Mouse (Mus musculus): ENCODE data around the gene Acot12. TPM values are rescaled to one million over a fixed set of nuclear protein-coding genes. Genes with fewer than 3 reads are reported as not detected.
"Not testable (repeated sequence)": the region's sequence is repeated elsewhere in the genome, so short reads cannot be mapped to it uniquely, and the experiment has no call there.

Acot12 gene
- polyA plus RNA-seq, 1 experiment from 2014 or later: 0.18 TPM

- Histone ChIP-seq H3K9me3 (ENCODE audit: control insufficient read depth, low read length) (no peaks in the 10 kb centered on the region), H3K4me3 (ENCODE audit: low read depth, low read length) (no peak overlapping the region), H3K4me2 (replicated peaks; ENCODE audit: low read depth) (no peak overlapping the region), H3K9ac (ENCODE audit: low read length) (no peak overlapping the region), H3K27ac (replicated peaks) (no peak overlapping the region), H3K27me3 (ENCODE audit: control insufficient read depth, insufficient read depth, low read length) (no peaks in the 10 kb centered on the region), H3K36me3 (ENCODE audit: control insufficient read depth, insufficient read depth, low read length) (no peaks in the 10 kb centered on the region), H3K4me1 (replicated peaks; ENCODE audit: control insufficient read depth, insufficient read depth) (no peaks in the 10 kb centered on the region)
- ATAC-seq (ENCODE audit: low FRiP score, low TSS enrichment): no peak
- no peak for DNase-seq (ENCODE audit: low spot score)
- TF ChIP-seq CTCF (IDR thresholded peaks at IDR 0.05; ENCODE audit: low read depth) (no peak), EP300 (optimal IDR thresholded peaks at IDR 0.05) (no peak)
- 91% methylated on average over 6 of the region's 6 CpGs for WGBS
These were observed 20.5 kb downstream of the Acot12 start for GRCm38 (mm10) chr13:91761654-91762445.

- H3K27ac ChIP-seq (replicated peaks); DNase-seq (ENCODE audit: low spot score); H3K4me1 ChIP-seq (replicated peaks; ENCODE audit: control insufficient read depth, insufficient read depth); H3K27me3 ChIP-seq (ENCODE audit: control insufficient read depth, insufficient read depth, low read length); H3K4me2 ChIP-seq (replicated peaks; ENCODE audit: low read depth); H3K9me3 ChIP-seq (ENCODE audit: control insufficient read depth, low read length); H3K4me3 ChIP-seq (ENCODE audit: low read depth, low read length); ATAC-seq (ENCODE audit: low FRiP score, low TSS enrichment); H3K36me3 ChIP-seq (ENCODE audit: control insufficient read depth, insufficient read depth, low read length); H3K9ac ChIP-seq (ENCODE audit: low read length): not testable (repeated sequence)
- WGBS: 96% methylated on average over 3 of the region's 3 CpGs
These were observed 22.3 kb downstream of the Acot12 start for GRCm38 (mm10) chr13:91763654-91764053.

- no peaks in the 10 kb centered on the region for H3K9me3 ChIP-seq (ENCODE audit: control insufficient read depth, low read length)
- no peak overlapping the region for H3K9ac ChIP-seq (ENCODE audit: low read length)
- no peak overlapping the region for H3K27ac ChIP-seq (replicated peaks)
- H3K4me3 ChIP-seq (ENCODE audit: low read depth, low read length): no peak overlapping the region
- 84% methylated on average over 4 of the region's 4 CpGs for WGBS
- no peak for TF ChIP-seq EP300 (optimal IDR thresholded peaks at IDR 0.05)
- no peak for TF ChIP-seq CTCF (IDR thresholded peaks at IDR 0.05; ENCODE audit: low read depth)
- H3K4me2 ChIP-seq (replicated peaks; ENCODE audit: low read depth): no peak overlapping the region
- H3K27me3 ChIP-seq (ENCODE audit: control insufficient read depth, insufficient read depth, low read length): no peaks in the 10 kb centered on the region
- no peaks in the 10 kb centered on the region for H3K4me1 ChIP-seq (replicated peaks; ENCODE audit: control insufficient read depth, insufficient read depth)
- DNase-seq (ENCODE audit: low spot score) (no peak), ATAC-seq (ENCODE audit: low FRiP score, low TSS enrichment) (no peak)
- H3K36me3 ChIP-seq (ENCODE audit: control insufficient read depth, insufficient read depth, low read length): no peaks in the 10 kb centered on the region
These were observed 24.3 kb downstream of the Acot12 start for GRCm38 (mm10) chr13:91765627-91766026.

DNA sequence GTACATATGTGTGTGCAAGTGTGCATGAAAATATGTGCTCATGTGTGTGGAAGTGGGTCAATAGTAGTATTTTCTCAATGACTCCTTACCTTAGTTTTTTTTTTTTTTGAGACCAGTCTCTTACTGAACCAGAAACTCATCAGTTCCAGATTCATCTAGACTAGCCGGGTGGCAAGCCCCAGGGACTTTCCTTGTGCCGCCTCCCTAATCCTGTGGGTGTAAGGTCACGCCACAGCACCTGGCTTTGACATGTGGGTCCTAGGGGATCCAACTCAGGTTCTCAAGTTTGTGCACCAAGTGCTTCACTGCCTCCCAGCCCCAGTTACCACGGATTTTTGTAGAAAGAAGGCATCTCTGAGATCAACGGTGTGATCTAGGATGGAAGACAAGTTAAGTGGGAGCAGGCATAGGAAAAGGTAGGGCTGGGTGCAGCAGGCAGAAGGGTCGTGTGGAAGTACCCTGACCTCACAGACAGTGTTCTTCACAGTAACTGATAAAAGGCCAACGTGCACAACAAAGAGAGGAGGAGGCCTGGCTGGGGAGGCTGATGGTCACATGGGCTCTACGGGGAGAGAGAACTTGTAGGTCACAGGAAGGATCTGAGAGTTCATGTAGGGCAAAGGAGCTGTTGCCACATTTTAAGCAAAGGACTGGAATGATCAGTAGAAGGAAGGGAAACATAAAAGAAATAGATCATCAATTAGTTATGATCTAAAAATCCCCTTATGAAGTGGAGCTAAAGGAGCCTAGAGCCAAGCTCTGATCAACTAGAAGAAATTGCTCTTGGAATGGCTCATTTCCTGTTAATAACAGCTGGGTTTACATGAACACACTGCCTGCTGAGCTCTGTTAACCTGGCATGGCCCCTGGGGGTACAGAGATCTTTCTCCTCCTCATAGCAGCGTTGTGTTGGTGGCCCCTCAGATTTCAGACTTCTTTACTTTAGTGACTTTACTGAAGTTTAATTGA lies 27.7 kb downstream of the Acot12 start:
- DNase-seq (ENCODE audit: low spot score) (no peak), ATAC-seq (ENCODE audit: low FRiP score, low TSS enrichment) (no peak)
- Histone ChIP-seq H3K4me1 (replicated peaks; ENCODE audit: control insufficient read depth, insufficient read depth) (no peaks in the 10 kb centered on the region), H3K9me3 (ENCODE audit: control insufficient read depth, low read length) (no peaks in the 10 kb centered on the region), H3K4me2 (replicated peaks; ENCODE audit: low read depth) (no peak overlapping the region), H3K4me3 (ENCODE audit: low read depth, low read length) (no peak overlapping the region), H3K9ac (ENCODE audit: low read length) (no peak overlapping the region), H3K36me3 (ENCODE audit: control insufficient read depth, insufficient read depth, low read length) (no peaks in the 10 kb centered on the region), H3K27ac (replicated peaks) (no peak overlapping the region), H3K27me3 (ENCODE audit: control insufficient read depth, insufficient read depth, low read length) (no peaks in the 10 kb centered on the region)
- TF ChIP-seq CTCF (IDR thresholded peaks at IDR 0.05; ENCODE audit: low read depth): no peak
- TF ChIP-seq EP300 (optimal IDR thresholded peaks at IDR 0.05): no peak
- WGBS: 65% methylated on average over 9 of the region's 9 CpGs

DNA sequence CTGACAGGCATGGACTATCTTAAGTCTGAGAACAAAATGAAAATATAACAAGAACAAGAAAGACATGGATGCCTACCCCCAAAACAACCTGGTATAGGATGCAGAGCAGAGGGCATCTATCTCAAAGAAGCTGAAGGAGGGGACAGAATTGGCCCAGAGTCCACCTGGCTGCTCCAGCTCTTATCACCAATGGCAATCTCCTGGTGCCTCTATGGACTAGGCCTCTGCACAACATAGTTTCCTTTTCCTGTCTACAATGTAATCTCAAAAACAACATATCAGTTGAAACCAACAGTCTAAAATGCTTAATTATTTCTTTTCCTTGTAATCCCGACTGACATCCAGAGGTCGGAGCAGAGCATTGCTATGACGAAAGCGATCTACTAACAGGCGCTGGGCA lies 36.8 kb downstream of the Acot12 start:
- H3K4me3 ChIP-seq (ENCODE audit: low read depth, low read length): no peak overlapping the region
- no peaks in the 10 kb centered on the region for H3K27me3 ChIP-seq (ENCODE audit: control insufficient read depth, insufficient read depth, low read length)
- no peak overlapping the region for H3K4me2 ChIP-seq (replicated peaks; ENCODE audit: low read depth)
- DNase-seq (ENCODE audit: low spot score) (no peak), ATAC-seq (ENCODE audit: low FRiP score, low TSS enrichment) (no peak)
- WGBS: 91% methylated on average over 5 of the region's 5 CpGs
- no peaks in the 10 kb centered on the region for H3K4me1 ChIP-seq (replicated peaks; ENCODE audit: control insufficient read depth, insufficient read depth)
- no peak overlapping the region for H3K9ac ChIP-seq (ENCODE audit: low read length)
- H3K36me3 ChIP-seq (ENCODE audit: control insufficient read depth, insufficient read depth, low read length): no peaks in the 10 kb centered on the region
- TF ChIP-seq EP300 (optimal IDR thresholded peaks at IDR 0.05): no peak
- no peak for TF ChIP-seq CTCF (IDR thresholded peaks at IDR 0.05; ENCODE audit: low read depth)
- H3K27ac ChIP-seq (replicated peaks): no peak overlapping the region
- H3K9me3 ChIP-seq (ENCODE audit: control insufficient read depth, low read length): no peaks in the 10 kb centered on the region

DNA sequence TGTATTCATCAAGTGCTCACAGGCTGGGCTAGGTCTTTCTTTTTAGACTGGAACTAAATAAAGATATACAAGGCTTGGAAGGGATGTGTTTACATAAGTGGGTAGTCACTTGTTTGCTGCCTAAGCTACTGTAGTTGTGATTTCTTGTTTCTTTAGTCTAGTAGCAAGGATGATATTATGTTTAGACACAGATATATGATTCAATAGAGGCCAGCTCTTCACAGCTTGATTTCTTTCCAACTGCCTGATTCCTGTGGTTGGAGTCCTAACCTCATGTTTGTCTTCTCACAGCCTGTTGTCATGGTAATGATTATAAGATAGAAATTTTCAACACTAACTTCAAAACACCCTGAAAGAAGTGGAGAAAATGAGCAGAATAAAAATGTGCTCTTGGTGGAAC lies 38.6 kb downstream of the Acot12 start:
- no peaks in the 10 kb centered on the region for H3K4me1 ChIP-seq (replicated peaks; ENCODE audit: control insufficient read depth, insufficient read depth)
- no peak overlapping the region for H3K27ac ChIP-seq (replicated peaks)
- no peaks in the 10 kb centered on the region for H3K36me3 ChIP-seq (ENCODE audit: control insufficient read depth, insufficient read depth, low read length)
- no peak for ATAC-seq (ENCODE audit: low FRiP score, low TSS enrichment)
- TF ChIP-seq CTCF (IDR thresholded peaks at IDR 0.05; ENCODE audit: low read depth): no peak
- no peak for TF ChIP-seq EP300 (optimal IDR thresholded peaks at IDR 0.05)
- no peaks in the 10 kb centered on the region for H3K9me3 ChIP-seq (ENCODE audit: control insufficient read depth, low read length)
- no peak for DNase-seq (ENCODE audit: low spot score)
- no peaks in the 10 kb centered on the region for H3K27me3 ChIP-seq (ENCODE audit: control insufficient read depth, insufficient read depth, low read length)
- H3K4me3 ChIP-seq (ENCODE audit: low read depth, low read length): no peak overlapping the region
- H3K4me2 ChIP-seq (replicated peaks; ENCODE audit: low read depth): no peak overlapping the region
- H3K9ac ChIP-seq (ENCODE audit: low read length): no peak overlapping the region
